Mouse (Mus musculus) ovary, postnatal 36 days (tissue): ENCODE results near the gene Lhx5.

Source experiments
- DNase-seq: peaks from one replicate; pipeline ENCODE4 v3.0.0; 2022; ENCODE audit warnings: low spot score, mixed read lengths

The Lhx5 gene

GRCm38 (mm10) chr5:120431649-120432485 is at the start of gene Lhx5:
Gene Lhx5, plus strand, starts transcription at chr5:120431699.
- no peak for DNase-seq

GRCm38 (mm10) chr5:120386361-120386760 is 45.1 kb upstream of the Lhx5 start:
- no peak for DNase-seq

GRCm38 (mm10) chr5:120388765-120389164 is 42.7 kb upstream of the Lhx5 start:
- no peak for DNase-seq

GRCm38 (mm10) chr5:120389973-120390372 is 41.5 kb upstream of the Lhx5 start:
- no peak for DNase-seq

GRCm38 (mm10) chr5:120393871-120394667 is 37.4 kb upstream of the Lhx5 start:
- DNase-seq, result no peak

GRCm38 (mm10) chr5:120397988-120398387 is 33.5 kb upstream of the Lhx5 start:
- no peak for DNase-seq

GRCm38 (mm10) chr5:120404831-120405591 is 26.5 kb upstream of the Lhx5 start:
- DNase-seq, result no peak

- DNase-seq, result no peak
These were observed 22.6 kb upstream of the Lhx5 start for GRCm38 (mm10) chr5:120408933-120409332.

- no peak for DNase-seq
These were observed 21.8 kb upstream of the Lhx5 start for GRCm38 (mm10) chr5:120409385-120410378.

- no peak for DNase-seq
These were observed 18.1 kb upstream of the Lhx5 start for GRCm38 (mm10) chr5:120413436-120413835.

GRCm38 (mm10) chr5:120420106-120420505 is 11.4 kb upstream of the Lhx5 start:
- DNase-seq, result no peak

- peak; percentile 80 for DNase-seq
These were observed 7.5 kb upstream of the Lhx5 start for GRCm38 (mm10) chr5:120424039-120424438.

GRCm38 (mm10) chr5:120424657-120425056 is 6.8 kb upstream of the Lhx5 start:
- DNase-seq, result no peak

- DNase-seq, result no peak
These were observed 5.8 kb upstream of the Lhx5 start for GRCm38 (mm10) chr5:120425711-120426110.

- DNase-seq, result no peak
These were observed 4.9 kb upstream of the Lhx5 start for GRCm38 (mm10) chr5:120426572-120426971.

- DNase-seq, result no peak
These were observed 4.0 kb upstream of the Lhx5 start for GRCm38 (mm10) chr5:120427451-120427938.

- DNase-seq, result no peak
These were observed 3.2 kb upstream of the Lhx5 start for GRCm38 (mm10) chr5:120428189-120428838.

- DNase-seq, result no peak
These were observed 2.5 kb upstream of the Lhx5 start for GRCm38 (mm10) chr5:120428990-120429389.

- no peak for DNase-seq
These were observed 1.8 kb upstream of the Lhx5 start for GRCm38 (mm10) chr5:120429692-120430091.

- DNase-seq, result no peak
These were observed 407 bp upstream of the Lhx5 start for GRCm38 (mm10) chr5:120431001-120431583.
